Mouse (Mus musculus): ENCODE results near the gene Prss2. TPM values are rescaled to one million over a fixed set of nuclear protein-coding genes. Genes with fewer than 3 reads are reported as not detected.
A peak's percentile ranks its signal among the peaks of the same experiment; 100 is the strongest.
"Not testable (repeated sequence)": the region's sequence is repeated elsewhere in the genome, so short reads cannot be mapped to it uniquely, and the experiment has no call there.

The Prss2 gene
- total RNA-seq, 2 experiments from 2014 or later = not detected

- ATAC-seq (replicated peaks; ENCODE audit: poor library complexity, severe bottlenecking) = peak; percentile 64
These were observed 32.9 kb downstream of the Prss2 start for GRCm38 (mm10) chr6:41554295-41555169.

GRCm38 (mm10) chr6:41556389-41556788 is 34.8 kb downstream of the Prss2 start:
- no peak for ATAC-seq (replicated peaks; ENCODE audit: poor library complexity, severe bottlenecking)

GRCm38 (mm10) chr6:41557468-41557867 is 35.9 kb downstream of the Prss2 start:
- ATAC-seq (replicated peaks; ENCODE audit: poor library complexity, severe bottlenecking) = no peak

GRCm38 (mm10) chr6:41558271-41558670 is 36.7 kb downstream of the Prss2 start:
- peak; percentile 74 for ATAC-seq (replicated peaks; ENCODE audit: poor library complexity, severe bottlenecking)

- ATAC-seq (replicated peaks; ENCODE audit: poor library complexity, severe bottlenecking) = no peak
These were observed 37.7 kb downstream of the Prss2 start for GRCm38 (mm10) chr6:41559331-41559730.

GRCm38 (mm10) chr6:41560273-41560672 is 38.7 kb downstream of the Prss2 start:
- ATAC-seq (replicated peaks; ENCODE audit: poor library complexity, severe bottlenecking) = no peak

- no peak for ATAC-seq (replicated peaks; ENCODE audit: poor library complexity, severe bottlenecking)
These were observed 41.0 kb downstream of the Prss2 start for GRCm38 (mm10) chr6:41562598-41562997.

GRCm38 (mm10) chr6:41563104-41563951 is 41.7 kb downstream of the Prss2 start:
- ATAC-seq (replicated peaks; ENCODE audit: poor library complexity, severe bottlenecking) = not testable (repeated sequence)

GRCm38 (mm10) chr6:41565261-41565660 is 43.7 kb downstream of the Prss2 start:
- no peak for ATAC-seq (replicated peaks; ENCODE audit: poor library complexity, severe bottlenecking)

GRCm38 (mm10) chr6:41566965-41567364 is 45.4 kb downstream of the Prss2 start:
- ATAC-seq (replicated peaks; ENCODE audit: poor library complexity, severe bottlenecking) = no peak

- ATAC-seq (replicated peaks; ENCODE audit: poor library complexity, severe bottlenecking) = no peak
These were observed 47.5 kb downstream of the Prss2 start for GRCm38 (mm10) chr6:41569078-41569477.

Other genes starting within 250 kb of the Prss2 start
- not detected in 2 replicates for gene Try4, start 219.5 kb upstream of the Prss2 start, total RNA-seq (2014; fragmentation: Nextera tagmentation)
- gene Try4, start 219.5 kb upstream of the Prss2 start, total RNA-seq (2017) = not detected in 2 replicates
- not detected in 2 replicates for gene Try5, start 204.9 kb upstream of the Prss2 start, total RNA-seq (2014; fragmentation: Nextera tagmentation)
- gene Try5, start 204.9 kb upstream of the Prss2 start, total RNA-seq (2017) = not detected in 2 replicates
- not detected in 2 replicates for gene Try10, start 167.7 kb upstream of the Prss2 start, total RNA-seq (2014; fragmentation: Nextera tagmentation)
- not detected in 2 replicates for gene Try10, start 167.7 kb upstream of the Prss2 start, total RNA-seq (2017)
- not detected in 2 replicates for gene Prss3, start 144.1 kb upstream of the Prss2 start, total RNA-seq (2014; fragmentation: Nextera tagmentation)
- not detected in 2 replicates for gene Prss3, start 144.1 kb upstream of the Prss2 start, total RNA-seq (2017)
- not detected in 2 replicates for gene Gm5771, start 129.4 kb upstream of the Prss2 start, total RNA-seq (2014; fragmentation: Nextera tagmentation)
- gene Gm5771, start 129.4 kb upstream of the Prss2 start, total RNA-seq (2017) = not detected in 2 replicates
- not detected in 2 replicates for gene Gm10334, start 75.6 kb upstream of the Prss2 start, total RNA-seq (2014; fragmentation: Nextera tagmentation)
- not detected in 2 replicates for gene Gm10334, start 75.6 kb upstream of the Prss2 start, total RNA-seq (2017)
- not detected in 2 replicates for gene Prss1, start 62.9 kb upstream of the Prss2 start, total RNA-seq (2014; fragmentation: Nextera tagmentation)
- gene Prss1, start 62.9 kb upstream of the Prss2 start, total RNA-seq (2017) = not detected in 2 replicates
- 0.09 and 1.7 TPM in 2 replicates for gene Ephb6, start 83.7 kb downstream of the Prss2 start, total RNA-seq (2014; fragmentation: Nextera tagmentation)
- 1.2 and 5.4 TPM in 2 replicates for gene Ephb6, start 83.7 kb downstream of the Prss2 start, total RNA-seq (2017)
- gene Trpv6, start 114.6 kb downstream of the Prss2 start, total RNA-seq (2014; fragmentation: Nextera tagmentation) = not detected in 2 replicates
- gene Trpv6, start 114.6 kb downstream of the Prss2 start, total RNA-seq (2017) = not detected in 2 replicates
- gene Trpv5, start 159.0 kb downstream of the Prss2 start, total RNA-seq (2014; fragmentation: Nextera tagmentation) = not detected in 2 replicates
- not detected in 2 replicates for gene Trpv5, start 159.0 kb downstream of the Prss2 start, total RNA-seq (2017)
- not detected in 2 replicates for gene Llcfc1, start 162.6 kb downstream of the Prss2 start, total RNA-seq (2014; fragmentation: Nextera tagmentation)
- gene Llcfc1, start 162.6 kb downstream of the Prss2 start, total RNA-seq (2017) = not detected in 2 replicates
- 0.98 and 13.5 TPM in 2 replicates for gene Kel, start 182.6 kb downstream of the Prss2 start, total RNA-seq (2014; fragmentation: Nextera tagmentation)
- gene Kel, start 182.6 kb downstream of the Prss2 start, total RNA-seq (2017) = 0.13 and 1.7 TPM in 2 replicates

Data from granulocyte monocyte progenitor cell, adult 5-6 weeks (primary cell).